Mouse (Mus musculus) gastrocnemius, postnatal 4 days (tissue): ENCODE results near the gene Ces1a. TPM values are rescaled to one million over a fixed set of nuclear protein-coding genes. Genes with fewer than 3 reads are reported as not detected.

Source experiments
- DNase-seq, 2 experiments: peaks; one replicate each; pipeline ENCODE4 v3.0.0; 2021 to 2022; ENCODE audit warnings: low spot score in 2 of 2, mixed read lengths in 2 of 2
- total RNA-seq, 2 experiments: library from RNA; stranded (reverse); gene quantifications; 2 replicates each; pipeline ENCODE4 v1.2.3; 2021

The Ces1a gene
- total RNA-seq, 2 experiments from 2014 or later: not detected

- peak; percentile 45 to 46 for DNase-seq
Measured at GRCm38 (mm10) chr8:92998600-92998999, 49.4 kb downstream of the Ces1a start.

DNA sequence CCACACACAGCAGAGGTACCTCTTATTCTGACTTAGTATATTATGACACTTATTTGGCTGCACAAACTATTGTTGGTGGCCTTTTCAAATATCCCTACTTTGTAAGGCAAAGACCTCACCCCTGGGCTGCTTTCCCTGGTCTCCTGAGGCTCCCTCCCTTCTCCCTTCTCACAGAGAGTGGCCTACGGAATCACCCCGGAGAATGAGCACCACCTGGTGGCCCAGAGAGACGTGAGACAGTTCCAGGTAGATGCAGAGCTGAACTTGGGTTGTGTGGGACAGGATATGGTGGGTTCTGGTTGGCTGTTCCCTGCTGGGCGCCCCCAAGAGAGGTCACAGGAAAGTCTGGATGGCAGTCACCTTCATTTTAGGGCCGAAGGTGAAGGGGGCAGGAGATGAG lies 51.2 kb downstream of the Ces1a start:
- peak in 1 of 2 experiments; percentile 31 for DNase-seq

GRCm38 (mm10) chr8:92984376-92984775 lies 63.6 kb downstream of the Ces1a start:
- DNase-seq: no peak

GRCm38 (mm10) chr8:92982491-92982890 lies 65.5 kb downstream of the Ces1a start:
- DNase-seq: no peak

DNA sequence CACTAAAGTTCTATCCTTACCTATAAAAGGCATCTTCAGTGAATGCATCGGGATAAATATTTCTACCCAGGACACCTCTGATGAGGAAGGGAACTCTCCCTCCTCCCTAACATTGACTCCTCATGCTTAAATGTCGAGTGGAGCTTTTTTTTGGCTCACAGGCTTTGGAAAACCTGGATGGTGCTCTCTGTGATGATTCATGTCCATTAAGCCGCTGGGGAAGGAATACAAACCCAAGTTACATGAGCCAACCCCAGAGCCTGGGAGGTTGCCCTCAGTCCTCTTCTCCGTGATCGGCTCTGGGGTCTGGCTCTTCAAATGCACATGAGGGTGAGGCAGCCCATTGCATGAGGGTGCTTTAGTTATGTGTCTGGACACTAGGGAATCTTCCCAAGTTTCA lies 71.3 kb downstream of the Ces1a start:
- no peak for DNase-seq

- DNase-seq: peak in 1 of 2 experiments; percentile 62
Measured at GRCm38 (mm10) chr8:92972949-92973348, 75.0 kb downstream of the Ces1a start.

Other genes starting within 250 kb of the Ces1a start
- gene Mmp2, start 220.9 kb downstream of the Ces1a start, total RNA-seq: 100 to 1,000 TPM; 234 to 294 TPM
- 1 to 10 TPM; 2.2 to 2.5 TPM for gene Lpcat2, start 192.9 kb downstream of the Ces1a start, total RNA-seq
- under 1 TPM; 0.36 to 0.37 TPM for gene Capns2, start 146.8 kb downstream of the Ces1a start, total RNA-seq
- under 1 TPM; 0.65 to 0.83 TPM for gene Slc6a2, start 88.1 kb downstream of the Ces1a start, total RNA-seq
- not detected for gene Ces1b, start 31.8 kb upstream of the Ces1a start, total RNA-seq
- gene Ces1c, start 83.1 kb upstream of the Ces1a start, total RNA-seq: 1 to 10 TPM in 1 of 2 experiments, under 1 TPM in 1; 0.15 to 1.2 TPM
- gene Ces1d, start 149.6 kb upstream of the Ces1a start, total RNA-seq: 1 to 10 TPM; 1.7 to 1.9 TPM
- gene Ces1e, start 181.4 kb upstream of the Ces1a start, total RNA-seq: under 1 TPM in 1 of 2 experiments, not detected in 1; 0.18 TPM
- under 1 TPM; 0.23 to 0.32 TPM for gene Ces1f, start 231.6 kb upstream of the Ces1a start, total RNA-seq